Mouse (Mus musculus) liver, postnatal 0 days (tissue): ENCODE data around the gene Colq.

ENCODE experiments used
- CTCF ChIP-seq: sonication (generic); IDR thresholded peaks from 2 replicates; pipeline ENCODE4 v1.5.1; 2016; ENCODE audit warnings: antibody characterized with exemption, low read depth
- EP300 ChIP-seq: IDR thresholded peaks from 2 replicates; pipeline ENCODE4 v1.6.1; 2016; ENCODE audit warnings: antibody characterized with exemption, low read depth, mild to moderate bottlenecking

GRCm38 (mm10) chr14:31494349-31494974 is 96.7 kb downstream of the Colq start, which contains the start of gene Eaf1:
- no peak for TF ChIP-seq CTCF
- TF ChIP-seq EP300: no peak
